Comparison of ENCODE assay signal across 24 mouse cellular contexts in genomic region chr1:84791393-84791792, GRCm38 (mm10).
"Had no signal": no experiment of that assay in that cellular context is flagged by ENCODE, and none has a peak within 500 bp of the region (broad histone marks: within the 10 kb centered on the region; RNA-seq: fewer than 3 reads in every experiment).

No protein-coding gene starts in this region.

- H3K4me3 ChIP-seq: heart, embryonic 10.5 days; heart, embryonic 12.5 days; hindbrain, embryonic 10.5 days; hindbrain, embryonic 12.5 days; intestine, embryonic 15.5 days; layer of hippocampus, adult 2 months; left cerebral cortex, adult 2 months; limb, embryonic 10.5 days; limb, embryonic 12.5 days; liver, embryonic 13.5 days had no signal

- DNase-seq: gastrocnemius, postnatal 14 days; heart, adult 18-20 months; heart, postnatal 10 days; heart, postnatal 4 days; kidney, adult 18-20 months; kidney, adult 8-10 months; kidney, postnatal 10 days; kidney, postnatal 25 days; kidney, postnatal 4 days; liver; liver, embryonic 13.5 days had no signal

- ATAC-seq: hindbrain, embryonic 16.5 days; inflammation-experienced regulatory T-cells, adult 6 months; intestine, embryonic 15.5 days; intestine, postnatal 0 days had no signal

- H3K27me3 ChIP-seq: heart, embryonic 12.5 days; hindbrain, embryonic 12.5 days; intestine, embryonic 15.5 days; limb, embryonic 12.5 days; liver, embryonic 13.5 days had no signal

- H3K27ac ChIP-seq: heart, embryonic 10.5 days; hindbrain, embryonic 10.5 days; hindbrain, embryonic 12.5 days; hindbrain, embryonic 14.5 days; intestine, embryonic 15.5 days; layer of hippocampus, adult 2 months; left cerebral cortex, adult 2 months; limb, embryonic 10.5 days; limb, embryonic 12.5 days; liver, embryonic 13.5 days had no signal

- H3K9ac ChIP-seq: heart, embryonic 12.5 days; hindbrain, embryonic 12.5 days; hindbrain, embryonic 14.5 days; intestine, embryonic 15.5 days; limb, embryonic 12.5 days; liver, embryonic 13.5 days had no signal

- H3K4me1 ChIP-seq: heart, embryonic 10.5 days; heart, embryonic 12.5 days; hindbrain, embryonic 10.5 days; hindbrain, embryonic 12.5 days; intestine, embryonic 15.5 days; limb, embryonic 10.5 days; limb, embryonic 12.5 days; liver, embryonic 13.5 days had no signal

- H3K9me3 ChIP-seq: heart, embryonic 10.5 days; heart, embryonic 12.5 days; hindbrain, embryonic 10.5 days; hindbrain, embryonic 12.5 days; intestine, embryonic 15.5 days; limb, embryonic 10.5 days; limb, embryonic 12.5 days; liver, embryonic 13.5 days had no signal
